Mouse (Mus musculus) gastrocnemius, adult 8-10 months (tissue): ENCODE results near the gene Olfr1417. TPM values are rescaled to one million over a fixed set of nuclear protein-coding genes. Genes with fewer than 3 reads are reported as not detected.
"Not testable (repeated sequence)": the region's sequence is repeated elsewhere in the genome, so short reads cannot be mapped to it uniquely, and the experiment has no call there.

Source experiments
- DNase-seq, 2 experiments: peaks; one replicate each; pipeline ENCODE4 v3.0.0; 2022; ENCODE audit warnings: low spot score in 2 of 2
- total RNA-seq, 4 experiments: library from RNA; stranded (reverse); gene quantifications; 2 replicates each; pipeline ENCODE4 v1.2.4; 2022

Olfr1417 gene
- not detected for total RNA-seq

DNA sequence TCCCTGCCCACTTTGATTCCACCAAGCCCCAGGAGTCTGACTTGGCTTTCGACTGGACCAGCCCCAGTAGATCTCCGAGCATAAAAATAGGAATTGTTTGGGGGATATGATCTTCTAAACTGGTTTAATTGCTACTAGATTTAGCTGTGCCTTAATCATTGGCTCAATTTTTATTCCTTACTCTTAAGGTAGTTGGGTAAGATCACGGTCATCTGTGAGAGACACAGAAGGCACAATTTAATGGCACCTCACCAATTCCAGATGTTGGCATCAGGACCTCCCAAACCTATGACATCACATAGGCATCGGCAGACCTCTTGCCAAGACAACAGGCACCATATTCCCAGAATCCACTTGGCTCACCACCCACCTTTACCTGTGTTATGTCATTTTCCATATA lies at the start of gene Olfr1417:
Olfr1417 (minus strand) TSS at position 101 of the 400 bp plus-strand sequence.
- no peak for DNase-seq

DNA sequence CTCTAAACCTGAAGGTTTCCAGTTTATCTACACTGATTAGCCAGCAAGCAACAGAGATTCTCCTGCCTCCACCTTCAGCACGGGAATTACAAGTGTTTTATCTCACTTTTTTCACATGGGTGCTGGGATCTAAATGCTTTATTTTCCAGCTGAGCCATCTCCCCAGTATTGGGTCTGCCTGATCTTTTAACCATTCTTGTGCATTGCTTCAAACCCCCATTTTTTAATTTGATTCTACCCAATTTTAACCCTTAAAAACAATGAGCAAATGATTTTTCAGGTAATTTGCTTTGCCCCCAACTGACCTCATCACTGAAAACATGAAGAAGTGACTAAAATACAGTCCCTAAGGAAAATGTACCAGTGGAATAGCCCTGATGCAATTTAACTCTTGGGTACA lies 47.2 kb upstream of the Olfr1417 start, which contains the start of gene Olfr1420:
Olfr1420 (plus strand) TSS at position 301 of the 400 bp plus-strand sequence.
- no peak for DNase-seq

DNA sequence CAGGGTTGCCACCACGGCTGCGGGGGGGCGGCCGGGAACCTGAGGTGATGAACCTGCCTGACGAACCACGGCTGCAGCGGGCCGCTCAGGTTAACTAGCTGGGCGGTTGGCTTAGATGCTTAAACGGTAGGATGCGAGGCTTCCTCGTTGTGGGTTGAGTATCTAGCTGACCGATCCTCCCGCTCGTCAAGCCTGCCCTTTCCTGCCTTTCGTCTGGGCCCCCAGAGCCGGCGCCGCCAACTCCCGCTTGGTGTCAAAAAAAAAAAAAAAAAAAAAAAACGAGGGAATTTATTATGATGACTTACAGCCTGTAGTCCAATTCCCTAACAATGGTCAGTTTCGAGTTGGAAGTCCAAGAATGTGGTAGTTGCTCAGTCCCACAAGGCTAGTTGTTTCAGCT lies 39.4 kb upstream of the Olfr1417 start:
- DNase-seq: not testable (repeated sequence)

DNA sequence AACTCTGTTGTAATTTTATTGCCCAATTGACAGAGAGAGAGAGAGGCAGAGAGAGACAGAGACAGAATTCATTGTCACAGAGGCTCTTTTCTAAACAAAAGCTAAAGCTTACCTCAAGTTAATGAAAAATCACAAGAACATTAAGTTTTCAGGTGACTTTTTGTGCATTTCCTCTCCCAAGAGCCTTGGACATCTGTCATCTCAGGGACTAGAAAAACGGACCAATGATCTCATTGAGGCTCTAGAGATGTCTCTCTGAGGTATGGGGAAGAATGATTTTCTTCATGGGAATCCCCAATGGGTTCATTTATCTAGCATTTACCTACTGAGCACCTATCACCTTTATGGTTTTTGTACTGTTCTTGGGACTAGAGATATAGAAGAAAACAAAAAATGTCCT lies 36.0 kb upstream of the Olfr1417 start, which contains the start of gene Olfr1419:
Olfr1419 (minus strand) TSS at position 101 of the 400 bp plus-strand sequence.
- DNase-seq: no peak

DNA sequence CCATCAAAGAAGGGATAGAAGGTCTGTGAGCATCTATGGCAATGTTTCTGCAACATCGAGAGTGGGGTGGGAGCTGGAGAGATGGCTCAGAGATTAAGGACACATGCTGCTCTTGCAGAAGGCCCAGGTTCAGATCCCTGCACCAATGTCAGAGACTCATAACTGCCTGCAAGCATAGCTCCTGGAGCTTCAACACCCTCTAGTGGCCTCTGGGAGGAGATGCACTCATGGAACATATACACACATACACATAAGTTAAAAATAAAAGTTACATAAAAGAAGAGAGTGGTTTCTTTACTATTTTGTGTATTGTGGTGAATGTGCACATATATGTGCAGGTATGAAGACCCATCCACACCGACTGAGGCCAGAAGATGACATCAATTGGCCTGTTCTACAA lies 28.8 kb upstream of the Olfr1417 start:
- DNase-seq: no peak

DNA sequence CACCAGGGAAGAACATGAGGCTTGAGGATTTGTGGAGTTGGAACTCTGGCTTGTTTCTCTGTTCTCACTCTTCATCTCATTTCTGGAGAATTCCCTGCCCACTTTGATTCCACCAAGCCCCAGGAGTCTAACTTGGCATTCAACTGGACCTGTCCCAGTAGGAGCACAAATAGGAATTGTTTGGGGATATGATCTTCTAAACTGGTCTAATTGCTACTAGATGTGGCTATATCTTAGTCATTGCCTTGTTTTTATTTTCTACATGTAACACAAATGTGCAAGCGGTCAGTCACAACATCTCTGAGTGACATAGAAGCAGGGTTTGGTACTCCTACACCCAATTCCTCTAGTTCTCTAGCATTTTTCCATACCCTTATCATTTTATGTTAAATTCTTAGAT lies 21.9 kb upstream of the Olfr1417 start, which contains the start of gene Olfr1418:
Olfr1418 (minus strand) TSS at position 101 of the 400 bp plus-strand sequence.
- DNase-seq: no peak

DNA sequence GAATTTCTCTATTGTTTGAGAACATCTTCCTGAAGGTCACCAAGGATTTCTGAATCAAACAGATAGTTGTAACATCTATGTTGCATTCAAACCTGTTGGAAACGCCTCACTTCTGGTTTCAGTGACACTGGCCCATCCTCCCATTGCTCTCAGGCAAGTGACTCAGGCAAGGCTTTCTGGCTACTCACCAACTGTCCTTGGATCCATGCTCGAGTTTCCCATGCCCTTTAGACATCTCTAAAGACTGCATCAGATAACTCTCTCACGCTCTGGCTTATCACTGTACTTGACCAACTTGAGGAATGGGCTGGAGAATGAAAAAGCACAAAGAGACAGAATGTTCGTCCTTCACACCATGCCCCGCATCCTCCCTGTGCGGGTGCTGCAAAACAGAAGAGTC lies 17.5 kb upstream of the Olfr1417 start:
- no peak for DNase-seq

DNA sequence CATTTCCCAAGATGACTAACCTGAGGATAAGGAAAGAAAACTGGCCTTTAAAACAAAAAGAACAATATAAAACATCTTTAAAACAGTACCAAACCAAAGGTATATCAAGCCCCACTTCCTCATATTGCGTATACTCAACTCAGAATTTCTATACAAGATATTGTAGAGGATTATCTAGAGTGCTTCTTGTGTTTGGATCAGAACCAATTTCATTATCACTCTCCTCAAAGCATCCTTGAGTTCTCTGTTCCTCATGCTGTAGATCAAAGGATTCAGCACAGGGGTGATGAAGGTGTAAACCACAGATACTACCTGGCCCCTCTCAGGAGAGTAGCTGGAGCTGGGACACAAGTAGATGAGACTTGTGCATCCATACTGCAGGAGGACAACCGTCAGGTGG lies 15.8 kb upstream of the Olfr1417 start:
- no peak for DNase-seq

DNA sequence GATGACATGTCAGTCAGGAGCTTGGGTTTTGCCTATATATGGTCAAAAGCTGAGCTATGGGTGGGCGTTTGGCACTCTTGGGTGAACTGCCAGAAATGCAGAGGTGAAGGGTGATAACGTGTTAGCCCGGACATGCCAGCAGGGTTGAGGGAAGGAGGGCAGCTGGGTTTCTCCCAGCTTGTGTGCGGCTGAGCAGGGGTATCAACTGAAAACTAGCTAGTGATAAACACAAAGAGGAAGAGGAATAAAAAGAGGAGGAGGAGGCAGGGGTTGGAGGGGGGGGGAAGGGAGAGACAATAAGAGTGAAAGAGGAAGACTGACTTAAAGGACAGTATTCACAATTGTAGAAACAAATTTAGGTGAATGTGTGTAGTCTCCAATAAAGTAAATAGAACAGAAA lies 13.6 kb upstream of the Olfr1417 start:
- DNase-seq: no peak

DNA sequence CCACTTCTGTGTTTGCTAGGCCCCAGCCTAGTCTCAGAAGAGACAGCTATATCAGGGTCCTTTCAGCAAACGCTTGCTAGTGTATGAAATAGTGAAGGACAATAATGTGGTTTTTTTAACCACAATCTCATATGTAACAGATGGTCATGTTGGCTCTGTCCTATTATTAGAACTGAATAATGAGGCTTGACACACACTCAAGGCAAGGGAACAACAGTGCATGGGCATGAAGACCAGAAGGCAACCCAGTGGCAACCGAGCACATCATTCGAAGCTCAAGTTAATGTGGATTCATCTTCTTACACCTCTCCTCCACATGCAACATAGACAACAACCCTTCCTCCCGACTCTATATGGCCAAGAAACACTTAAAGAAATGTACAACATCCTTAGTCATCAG lies 7.3 kb upstream of the Olfr1417 start:
- no peak for DNase-seq

DNA sequence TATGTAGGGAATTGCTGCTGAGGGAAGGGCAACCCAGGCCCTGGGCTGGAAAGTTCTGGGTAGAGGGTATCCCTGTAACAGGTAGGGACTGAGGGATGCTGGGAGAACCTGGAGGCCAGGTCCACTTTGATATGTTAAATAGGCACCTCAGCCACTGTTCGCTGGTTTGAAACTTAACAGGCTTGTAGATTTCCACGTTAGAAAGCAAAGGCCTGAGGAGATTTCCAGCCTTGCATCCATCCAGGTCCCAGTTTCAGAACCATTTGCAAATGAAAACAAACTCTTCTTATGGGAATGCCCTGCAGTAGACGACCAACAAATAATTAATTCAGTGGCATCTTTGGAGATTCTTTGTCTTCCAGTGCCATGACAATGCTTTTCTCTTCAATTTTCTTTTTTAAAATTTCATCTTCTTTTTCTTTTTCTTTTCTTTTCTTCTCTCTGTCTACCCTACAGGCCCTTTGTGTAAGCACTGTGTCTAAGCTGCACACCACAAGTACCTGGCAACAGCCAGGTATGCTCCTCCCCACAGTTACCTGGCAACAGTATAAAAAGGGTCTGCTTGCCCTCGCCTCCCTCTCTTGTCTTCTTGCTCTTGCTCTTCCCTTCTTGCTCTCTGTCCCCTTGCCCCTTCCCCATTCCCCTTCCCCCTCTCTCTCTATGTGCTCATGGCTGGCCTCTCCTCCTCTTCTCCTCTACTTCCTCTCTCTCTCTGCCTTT lies 15.5 kb downstream of the Olfr1417 start:
- no peak for DNase-seq

DNA sequence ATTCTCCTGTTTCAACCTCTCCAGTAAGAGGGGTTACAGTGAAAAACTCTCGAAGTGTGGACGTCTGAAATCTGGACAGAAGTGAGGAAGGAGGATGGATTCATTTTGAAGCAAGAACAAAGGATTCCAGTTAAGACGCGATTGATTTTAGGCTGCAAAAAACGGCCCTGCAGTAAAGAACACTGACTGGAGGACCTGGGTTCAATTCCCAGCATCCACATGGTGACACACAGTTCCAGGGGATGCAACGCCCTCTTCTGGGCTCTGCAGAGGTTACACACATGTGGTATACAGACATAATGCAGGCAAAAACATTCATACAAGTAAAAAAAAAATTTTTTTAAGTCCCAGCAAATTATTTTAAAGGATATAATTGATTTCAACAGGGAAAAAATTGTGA lies 18.8 kb downstream of the Olfr1417 start:
- no peak for DNase-seq

DNA sequence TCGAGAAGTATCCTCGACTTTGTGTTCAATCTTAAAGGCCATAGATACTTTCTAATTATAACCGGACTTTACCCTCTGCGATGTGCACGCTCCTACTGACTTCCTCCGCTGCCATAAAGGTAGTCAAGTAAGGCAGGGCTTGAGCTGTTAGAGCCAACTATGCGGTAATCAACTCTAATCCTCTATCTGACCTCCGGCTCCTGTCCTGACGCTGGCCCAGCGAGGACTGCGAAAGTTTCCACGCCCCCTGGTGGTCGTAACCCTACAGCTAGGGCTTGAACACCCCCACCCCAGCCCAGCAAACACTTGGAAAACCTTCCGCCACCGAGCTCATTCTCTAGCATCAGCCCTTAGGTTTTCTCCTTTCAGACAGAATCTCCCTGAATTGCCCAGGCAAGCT lies 19.2 kb downstream of the Olfr1417 start:
- DNase-seq: peak; percentile 38 to 47

DNA sequence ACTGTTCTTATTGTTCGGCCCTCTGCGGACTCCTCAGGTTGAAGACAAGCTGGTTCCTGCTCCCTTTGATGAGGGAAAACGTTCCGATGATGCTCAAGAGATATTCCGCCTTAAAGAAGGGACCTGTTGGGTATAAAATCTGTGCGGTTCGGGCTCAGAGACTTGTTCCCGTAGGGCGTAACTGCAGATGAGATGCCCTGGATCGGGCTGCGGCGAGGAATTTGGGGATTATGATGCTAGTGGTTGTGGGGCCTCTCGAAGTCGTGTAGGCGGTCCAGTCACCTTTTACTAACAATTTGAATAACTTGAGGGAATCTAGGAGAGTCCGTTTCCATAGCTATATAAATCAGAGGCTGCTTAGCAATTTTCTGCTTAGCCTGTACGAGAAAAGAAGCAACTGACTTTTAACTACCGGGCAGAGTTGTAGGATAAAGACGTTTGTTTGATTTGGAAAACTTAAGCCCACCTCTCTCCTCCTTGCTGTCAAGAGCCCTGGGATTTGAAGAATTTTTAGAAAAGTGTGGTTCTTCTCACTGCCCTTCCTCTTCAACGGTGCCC lies 19.8 kb downstream of the Olfr1417 start, which contains the start of gene Stx3:
Stx3 (minus strand) TSS at position 261 of the 558 bp plus-strand sequence.
- DNase-seq: no peak

DNA sequence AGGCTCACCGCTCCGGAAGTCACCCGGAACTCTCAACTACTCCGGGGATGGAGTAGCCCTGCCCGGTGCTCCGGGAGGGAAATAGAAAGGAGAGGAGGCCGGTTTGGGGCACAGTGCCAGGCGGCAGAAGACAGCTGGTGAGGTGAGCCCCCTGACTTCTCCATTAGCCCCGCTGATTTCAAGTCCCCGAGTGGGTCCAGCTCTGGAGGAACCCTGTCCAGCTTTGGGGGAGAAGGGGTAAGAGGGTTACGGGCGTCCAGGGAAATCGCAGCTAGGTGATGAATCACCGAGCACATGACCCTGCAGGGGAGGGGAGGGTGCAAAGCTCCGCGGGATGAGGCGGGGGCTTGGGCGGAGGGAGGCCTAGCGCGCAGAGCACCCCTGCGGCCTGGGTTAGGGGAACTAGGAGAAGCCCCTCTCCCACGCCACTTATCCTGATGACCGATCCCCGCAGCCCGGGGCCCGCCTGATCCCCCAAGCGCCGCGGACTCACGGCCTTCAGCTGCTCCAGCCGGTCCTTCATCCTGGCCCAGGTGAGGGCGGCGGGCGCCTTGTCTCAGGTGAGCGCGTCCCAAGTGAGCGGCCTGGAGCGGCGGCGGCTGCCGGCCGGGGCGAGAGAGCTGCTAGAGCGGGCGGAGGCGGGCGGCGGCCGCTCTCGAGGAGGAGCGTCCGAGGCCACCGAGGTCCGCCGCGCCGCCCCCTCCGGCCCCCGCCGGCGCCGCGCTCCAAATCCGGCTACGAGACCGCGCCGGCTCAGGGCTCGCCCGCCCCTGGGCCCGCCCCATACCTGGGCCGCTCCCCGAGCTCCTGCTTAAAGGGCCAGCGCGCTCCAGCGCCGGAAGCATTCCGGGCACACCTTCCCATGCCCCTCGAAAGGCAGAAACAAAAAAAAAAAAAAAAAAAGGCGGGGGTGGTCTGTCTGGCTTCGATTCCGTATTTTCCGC lies 20.5 kb downstream of the Olfr1417 start:
- DNase-seq: peak in 1 of 2 experiments; percentile 17

DNA sequence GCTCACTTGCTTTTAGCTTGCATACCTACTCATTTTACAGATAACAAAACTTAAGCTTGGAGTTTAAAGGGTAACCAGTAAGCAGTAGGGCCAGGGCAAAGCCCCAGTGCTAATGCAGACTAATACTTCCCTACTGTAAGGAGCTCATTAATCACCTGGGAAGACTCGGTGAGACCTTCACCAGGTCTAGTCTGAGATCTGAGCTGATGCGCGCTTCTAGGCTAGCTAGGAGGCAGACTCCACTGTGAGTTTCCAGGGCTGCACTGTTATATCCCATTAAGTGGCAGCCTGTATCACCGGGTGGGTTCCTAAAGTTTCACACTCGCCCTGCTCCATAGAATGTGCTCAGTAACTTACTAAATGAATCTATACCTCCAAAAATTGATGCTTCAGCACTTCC lies 21.4 kb downstream of the Olfr1417 start:
- no peak for DNase-seq

DNA sequence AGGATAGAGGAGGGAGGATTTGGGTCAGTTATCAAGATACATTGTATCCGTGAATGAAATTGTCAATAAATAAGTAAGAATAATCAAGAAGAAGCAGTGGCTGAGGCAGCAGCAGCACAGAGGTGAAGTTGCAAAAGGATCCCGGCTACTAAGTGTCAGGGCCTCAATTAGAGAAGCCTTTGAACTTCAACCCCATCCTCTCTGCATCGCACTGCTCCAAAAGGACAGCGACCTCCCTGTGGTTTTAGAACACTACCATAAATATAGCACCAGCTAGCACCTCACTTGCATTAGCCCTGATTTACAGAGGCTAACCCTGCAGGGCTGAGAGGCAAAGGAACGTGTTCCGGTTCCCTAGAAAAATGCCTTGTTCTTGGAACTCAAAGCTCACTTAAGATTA lies 22.3 kb downstream of the Olfr1417 start:
- no peak for DNase-seq

DNA sequence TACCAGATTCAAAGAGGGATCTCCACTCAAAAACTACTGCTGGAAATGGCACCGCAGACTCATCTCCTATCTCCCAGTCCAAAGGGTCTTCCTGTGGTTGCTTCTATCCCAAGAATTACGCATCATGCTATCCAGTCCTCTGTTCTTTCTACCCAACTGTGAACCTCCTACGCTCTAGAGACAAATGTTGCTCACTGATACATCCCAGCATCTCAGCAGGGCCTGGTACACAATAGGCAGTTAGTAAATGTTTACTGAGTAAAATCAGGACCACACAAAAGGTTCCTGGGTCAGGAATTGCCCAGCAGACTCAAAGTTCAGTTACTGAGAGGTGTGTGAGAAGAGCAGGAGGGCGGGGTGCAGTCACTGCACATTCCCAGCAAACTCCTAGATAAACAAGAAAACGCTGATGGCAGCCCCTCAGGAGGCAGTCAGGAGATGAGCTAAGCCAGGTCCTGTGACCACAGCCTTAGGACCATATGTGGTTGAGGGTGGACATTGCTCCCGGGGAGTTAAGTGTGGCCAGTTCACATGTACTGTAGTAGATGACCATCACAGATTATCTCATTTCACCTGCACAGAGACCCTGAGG lies 24.2 kb downstream of the Olfr1417 start:
- DNase-seq: no peak

DNA sequence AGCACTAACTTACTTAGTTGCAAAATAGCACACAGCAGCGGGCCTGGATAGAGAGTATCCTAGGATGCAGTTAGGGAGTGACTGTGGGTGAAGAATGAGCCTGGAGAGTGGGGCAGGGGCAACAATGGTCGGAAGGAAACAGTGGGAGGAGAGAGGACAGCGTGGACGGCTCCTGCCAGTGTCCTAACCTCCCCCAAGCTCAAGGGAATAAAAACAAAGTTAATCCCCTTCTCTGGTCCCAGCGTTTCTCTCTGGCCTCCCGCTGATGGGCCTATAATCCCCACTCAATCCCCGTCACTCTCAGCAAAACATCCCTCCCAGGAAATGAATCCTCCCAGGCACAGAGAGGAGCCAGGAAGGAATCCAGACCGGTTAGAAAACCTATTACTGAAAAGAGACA lies 25.4 kb downstream of the Olfr1417 start:
- no peak for DNase-seq

DNA sequence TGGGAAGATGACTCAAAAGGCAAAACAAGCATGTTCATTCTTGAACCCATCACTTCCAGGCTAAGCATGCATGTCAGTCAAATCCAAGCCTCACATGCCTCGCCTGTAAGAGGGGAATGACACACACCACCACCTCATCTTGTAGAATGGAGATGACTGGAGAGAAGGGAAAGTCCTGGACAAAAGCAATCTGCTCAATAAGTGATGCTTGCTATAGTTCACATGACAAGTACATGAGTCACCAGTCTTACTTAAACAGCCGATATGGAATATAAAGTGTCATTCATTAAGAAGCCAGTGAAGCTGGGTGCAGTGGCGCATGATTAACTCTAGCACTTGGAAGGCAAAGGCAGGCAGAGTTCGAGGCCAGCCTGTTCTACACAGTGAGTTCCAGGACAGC lies 25.9 kb downstream of the Olfr1417 start:
- DNase-seq: no peak

DNA sequence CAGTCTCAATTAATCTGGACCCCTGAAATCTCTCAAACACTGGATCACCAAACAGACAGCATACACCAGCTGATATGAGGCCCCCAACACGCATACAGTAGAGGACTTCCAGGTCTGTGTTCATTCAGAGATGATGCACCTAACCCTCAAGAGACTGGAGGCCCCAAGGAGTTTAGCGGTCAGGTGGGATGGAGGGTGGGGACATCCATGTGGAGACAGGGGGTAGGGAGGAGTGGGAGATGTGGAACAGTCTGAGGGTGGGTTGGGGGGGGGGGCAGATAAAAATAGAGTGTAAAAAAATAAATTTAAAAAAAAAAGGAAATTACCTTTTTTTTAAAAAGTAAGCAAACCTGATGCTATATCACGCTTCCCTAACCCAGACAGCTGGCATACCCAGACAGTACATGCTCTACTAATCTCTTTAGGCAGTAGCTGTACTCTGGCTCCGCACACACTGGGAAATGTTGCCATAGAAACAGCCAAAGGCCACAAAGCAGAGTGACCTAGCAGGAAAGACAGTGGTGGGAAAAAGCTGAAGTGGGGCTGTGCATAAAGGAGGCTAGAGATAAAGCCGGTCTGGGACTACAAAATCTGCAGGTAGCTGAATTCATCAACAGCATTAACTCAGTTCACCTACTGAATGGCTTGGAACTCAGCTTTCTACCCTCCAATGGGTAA lies 27.2 kb downstream of the Olfr1417 start:
- DNase-seq: no peak
